Mouse (Mus musculus): Measurements from ENCODE around the gene Hnf1a.
"Not testable (repeated sequence)": the region's sequence is repeated elsewhere in the genome, so short reads cannot be mapped to it uniquely, and the experiment has no call there.

Hnf1a gene

DNA sequence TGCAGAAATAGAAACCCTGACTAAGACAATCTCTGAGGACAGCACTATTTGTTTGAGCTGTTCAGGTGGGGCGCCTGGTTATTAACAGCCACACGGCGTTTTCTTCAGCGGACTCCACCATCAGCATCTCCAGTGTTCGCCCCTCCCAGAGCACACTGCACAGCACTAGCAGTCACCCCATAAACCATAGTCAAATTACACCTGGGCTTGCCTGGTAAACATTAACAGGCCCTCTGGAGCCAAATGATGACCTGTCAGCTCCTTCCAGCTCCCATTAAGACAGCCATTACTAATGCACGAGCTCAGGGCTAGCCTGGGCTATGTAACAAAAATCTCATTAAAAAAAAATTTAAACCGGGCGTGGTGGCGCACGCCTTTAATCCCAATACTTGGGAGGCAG is 25.8 kb downstream of the Hnf1a start:
- DNase-seq (ENCODE audit: inconsistent ontology term): no peak

DNA sequence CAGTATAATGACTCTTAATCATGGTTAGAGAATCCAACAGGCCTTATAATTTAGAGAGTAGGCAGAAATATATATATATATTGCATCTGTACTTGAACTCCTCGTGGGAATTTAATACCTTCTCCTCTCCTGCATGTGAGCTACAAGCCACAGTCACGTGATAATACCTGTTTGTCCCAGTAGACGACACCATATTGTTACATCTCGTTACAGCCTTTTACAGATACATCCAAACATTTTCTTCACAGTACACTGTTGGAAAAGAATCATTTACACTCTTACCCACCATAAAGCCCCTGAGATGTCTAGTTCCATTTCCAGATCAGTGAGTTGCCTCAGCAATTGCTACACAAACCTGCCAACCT is 28.1 kb downstream of the Hnf1a start:
- no peak for DNase-seq (ENCODE audit: inconsistent ontology term)

DNA sequence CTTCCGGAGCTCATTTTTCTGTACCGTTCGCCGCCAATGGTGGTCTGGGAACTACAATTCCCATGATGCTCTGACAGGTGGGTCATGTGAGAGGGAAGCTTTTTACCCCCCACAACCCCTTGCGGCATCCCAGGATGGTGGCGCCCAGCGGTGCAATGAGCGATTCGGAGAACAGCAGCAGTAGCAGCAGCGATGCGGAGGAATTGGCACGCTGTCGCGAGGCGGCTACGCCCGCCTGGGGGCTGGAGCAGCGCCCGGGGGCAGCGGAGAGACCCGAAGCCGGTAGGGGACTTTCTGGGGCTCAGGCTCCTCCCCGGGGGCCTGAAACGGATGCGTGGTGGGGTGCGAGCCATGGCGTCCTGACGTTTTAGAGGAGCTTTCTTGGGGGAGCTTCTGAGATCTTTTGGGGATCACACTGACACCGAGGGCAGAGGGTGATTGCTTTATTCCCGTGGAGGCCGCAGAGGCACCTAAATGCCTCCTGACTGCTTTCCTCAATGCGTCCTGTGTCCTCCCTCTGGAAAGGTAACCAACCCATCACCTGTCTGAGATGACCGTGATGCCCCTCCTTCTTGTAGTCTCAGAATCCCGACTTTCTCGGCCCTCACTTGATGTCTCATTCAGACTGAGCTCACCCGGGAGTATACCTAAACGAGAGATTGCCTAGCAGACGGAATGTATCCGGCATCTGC is 28.7 kb downstream of the Hnf1a start, which contains the start of gene 2210016L21Rik:
2210016L21Rik (plus strand) TSS at position 85 of the 692 bp plus-strand sequence.
- peak; percentile 92 for DNase-seq (ENCODE audit: inconsistent ontology term)

DNA sequence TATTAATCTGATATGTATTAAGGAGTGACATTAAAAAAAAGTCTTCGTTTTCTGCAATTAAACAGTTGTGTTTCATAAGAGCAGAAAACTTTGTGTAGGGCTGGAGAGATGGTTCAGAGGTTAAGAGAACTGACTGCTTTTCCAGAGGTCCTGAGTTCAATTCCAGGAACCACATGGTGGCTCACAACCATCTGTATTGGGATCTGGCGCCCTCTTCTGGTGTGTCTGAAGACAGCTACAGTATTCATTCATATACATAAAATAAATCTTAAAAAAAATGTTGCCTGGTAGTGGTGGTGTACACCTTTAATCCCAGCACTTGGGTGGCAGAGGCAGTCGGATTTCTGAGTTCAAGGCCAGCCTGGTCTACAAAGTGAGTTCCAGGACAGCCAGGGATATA is 29.8 kb downstream of the Hnf1a start:
- DNase-seq (ENCODE audit: inconsistent ontology term): not testable (repeated sequence)

DNA sequence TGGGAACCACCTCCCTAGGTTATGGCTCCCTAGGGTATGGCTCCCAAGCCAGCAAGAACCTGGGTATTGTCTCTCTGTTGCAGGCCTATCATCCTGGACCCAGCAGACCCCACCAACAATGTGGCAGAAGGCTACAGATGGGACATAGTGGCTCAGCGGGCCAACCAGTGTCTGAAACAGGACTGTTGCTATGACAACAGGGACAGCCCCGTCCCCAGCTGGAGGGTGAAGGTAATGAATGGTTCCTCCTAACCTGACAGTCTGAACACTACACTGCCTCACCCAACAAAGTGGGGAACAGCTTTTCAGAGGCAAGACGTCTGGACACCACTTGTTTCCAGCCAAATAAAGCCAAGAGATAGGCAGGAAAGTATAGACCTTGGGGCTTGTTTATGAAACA is 35.1 kb downstream of the Hnf1a start:
- no peak for DNase-seq (ENCODE audit: inconsistent ontology term)

DNA sequence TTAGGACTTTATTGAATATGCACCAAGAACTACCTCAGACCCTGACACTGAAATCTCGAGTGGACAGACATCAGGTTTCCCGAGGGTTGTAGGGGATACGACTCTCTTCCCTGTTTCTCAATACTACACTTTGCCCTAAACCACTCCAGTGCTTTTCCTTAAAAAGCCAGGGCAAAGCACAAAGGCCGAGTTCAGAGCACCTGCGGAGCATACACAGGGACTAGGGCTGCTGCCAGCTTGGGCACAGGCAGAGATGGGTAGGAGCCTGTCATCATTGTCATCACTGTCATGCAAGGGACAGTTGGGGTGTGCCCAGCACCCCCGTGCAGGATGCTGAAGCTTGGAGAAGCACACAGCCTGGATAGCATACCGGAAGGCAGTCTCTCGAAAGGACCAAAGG is 37.7 kb downstream of the Hnf1a start:
- no peak for DNase-seq (ENCODE audit: inconsistent ontology term)

DNA sequence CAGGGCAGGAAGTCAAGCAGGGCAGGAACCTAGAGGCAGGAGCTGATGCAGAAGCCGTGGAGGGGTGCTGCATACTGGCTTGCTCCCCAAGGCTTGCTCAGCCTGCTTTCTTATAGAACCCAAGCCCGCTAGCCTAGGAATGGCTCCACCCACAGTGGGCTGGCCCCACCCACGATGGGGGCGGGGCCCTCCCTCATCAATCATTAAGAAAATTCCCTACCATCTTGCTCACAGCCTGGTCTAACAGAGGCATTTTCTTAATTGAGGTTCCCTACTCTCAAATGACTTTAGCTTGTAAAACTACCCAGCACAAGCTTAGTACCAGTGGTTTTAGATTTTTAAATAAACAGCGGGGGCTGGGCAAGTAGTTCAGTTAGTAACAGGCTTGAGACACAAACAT is 39.3 kb downstream of the Hnf1a start:
- no peak for DNase-seq (ENCODE audit: inconsistent ontology term)

DNA sequence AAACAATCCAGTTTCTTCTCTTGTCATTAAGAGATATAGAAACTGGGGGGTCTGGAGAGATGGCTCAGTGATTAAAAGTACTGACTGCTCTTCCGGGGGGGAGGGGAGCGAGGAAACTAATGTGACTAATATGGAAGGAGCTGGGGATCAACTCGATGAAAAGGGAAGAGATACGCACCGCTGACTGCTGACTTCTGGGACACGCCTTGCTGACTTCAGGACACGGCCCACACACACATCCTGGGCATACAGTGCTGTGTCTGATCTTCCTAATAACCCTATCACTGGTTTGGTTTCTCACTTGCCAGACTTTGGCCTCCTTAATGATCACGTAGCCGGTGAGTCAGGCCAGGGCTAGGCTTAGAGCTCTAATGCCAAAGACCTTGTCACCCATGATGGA is 44.1 kb downstream of the Hnf1a start:
- peak; percentile 49 for DNase-seq (ENCODE audit: inconsistent ontology term)

DNA sequence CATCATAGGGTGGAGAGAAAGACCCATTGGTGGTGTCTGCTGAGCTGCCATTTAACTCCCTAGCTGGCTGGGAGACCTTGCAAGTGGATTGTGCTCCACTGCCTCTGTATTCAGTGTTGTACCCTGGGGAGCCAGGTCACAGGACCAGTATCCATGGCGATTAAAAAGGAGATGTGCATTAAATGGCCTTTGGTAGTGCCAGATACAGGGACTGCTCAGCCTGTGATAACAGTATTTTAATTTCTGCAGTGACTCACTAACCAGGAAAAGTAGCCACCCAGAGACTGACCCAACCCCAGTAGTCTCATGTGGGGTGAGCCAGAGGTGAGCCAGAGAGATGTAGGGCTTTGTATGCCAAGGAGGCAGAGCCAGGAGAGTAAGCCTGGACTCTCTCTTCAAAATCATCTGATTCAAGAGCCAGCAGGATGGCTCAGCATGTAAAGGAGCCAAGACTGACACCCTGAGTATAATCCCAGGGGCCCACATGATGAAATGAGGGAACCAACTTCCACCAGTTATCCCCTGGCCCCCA is 44.7 kb downstream of the Hnf1a start:
- peak; percentile 19 for DNase-seq (ENCODE audit: inconsistent ontology term)

DNA sequence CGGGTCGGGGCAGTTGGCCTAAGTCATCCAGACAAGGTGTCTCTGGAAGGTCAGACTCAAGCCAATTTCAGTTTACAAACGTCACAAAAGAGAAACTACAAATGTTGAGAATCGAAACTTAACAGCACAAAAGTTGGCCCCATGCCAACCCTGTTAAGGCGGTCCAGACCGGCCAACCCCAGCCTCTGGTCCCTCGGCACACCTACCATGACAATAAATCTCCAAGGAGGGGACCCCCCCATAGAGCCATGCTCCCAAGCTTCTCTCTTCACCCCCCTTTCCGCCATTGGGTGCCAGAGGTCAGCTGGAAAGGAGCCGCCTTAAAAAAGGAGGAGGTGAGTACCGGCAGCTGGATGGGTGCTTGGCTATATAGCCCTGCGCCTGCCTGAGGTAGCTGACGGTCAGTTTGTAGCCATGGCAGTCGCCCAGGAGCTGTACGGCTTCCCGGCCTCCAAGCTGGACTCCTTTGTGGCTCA is 47.9 kb downstream of the Hnf1a start, which contains the start of gene Oasl1:
Oasl1 (plus strand) TSS at position 243 of the 476 bp plus-strand sequence.
- DNase-seq (ENCODE audit: inconsistent ontology term): peak; percentile 54

DNA sequence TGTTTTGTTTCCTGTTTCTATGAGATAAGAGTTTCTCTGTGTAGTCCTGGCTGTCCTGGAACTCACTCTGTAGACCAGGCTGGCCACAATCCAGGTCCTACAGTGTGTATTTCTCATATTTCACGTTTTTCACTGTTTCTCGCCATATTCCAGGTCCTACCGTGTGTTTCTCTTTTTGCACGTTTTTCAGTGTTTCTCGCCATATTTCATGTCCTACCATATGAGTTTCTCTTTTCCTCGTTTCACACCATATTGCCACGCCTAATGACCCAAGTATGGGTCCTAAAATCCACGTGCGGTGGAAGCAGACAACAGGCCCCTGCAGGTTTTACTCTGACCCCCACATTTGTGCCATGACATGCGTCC is 48.5 kb downstream of the Hnf1a start:
- DNase-seq (ENCODE audit: inconsistent ontology term): no peak

DNA sequence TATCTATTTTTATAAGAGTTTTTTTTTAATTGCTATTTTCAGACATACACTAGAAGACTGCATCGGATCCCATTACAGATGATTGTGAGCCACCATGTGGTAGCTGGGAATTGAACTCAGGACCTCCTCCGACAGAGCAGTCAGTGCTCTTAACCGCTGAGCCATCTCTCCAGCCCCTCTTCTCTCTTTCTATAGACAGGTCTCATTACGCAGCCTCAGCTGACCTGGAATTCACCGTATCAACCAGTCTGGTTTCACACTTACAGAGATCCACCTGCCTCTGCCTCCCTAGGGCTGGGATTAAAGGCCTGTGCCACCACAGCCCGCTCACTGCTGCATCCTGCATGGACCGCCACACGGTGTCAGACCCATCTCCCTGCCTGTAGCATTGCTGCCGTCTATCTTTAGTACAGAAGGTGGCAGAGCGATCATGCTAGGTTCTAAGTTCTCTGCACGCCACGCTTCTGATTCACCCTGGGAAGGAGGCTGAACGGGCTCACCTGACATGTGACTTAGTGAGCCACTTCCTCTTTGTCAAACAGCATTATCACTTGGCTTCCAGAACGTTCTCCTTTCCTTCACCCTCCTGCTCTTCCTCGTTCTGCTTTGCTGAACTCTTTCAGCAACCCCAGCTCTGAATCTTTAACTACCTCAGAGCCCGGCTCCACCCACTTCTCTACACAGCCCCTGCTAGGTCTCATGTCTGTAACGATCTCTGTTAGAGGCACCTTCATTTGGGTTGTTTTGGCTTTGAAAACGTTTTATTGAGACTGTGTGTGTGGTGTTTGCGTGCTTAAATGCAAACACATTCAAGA is 49.1 kb downstream of the Hnf1a start:
- no peak for DNase-seq (ENCODE audit: inconsistent ontology term)

DNA sequence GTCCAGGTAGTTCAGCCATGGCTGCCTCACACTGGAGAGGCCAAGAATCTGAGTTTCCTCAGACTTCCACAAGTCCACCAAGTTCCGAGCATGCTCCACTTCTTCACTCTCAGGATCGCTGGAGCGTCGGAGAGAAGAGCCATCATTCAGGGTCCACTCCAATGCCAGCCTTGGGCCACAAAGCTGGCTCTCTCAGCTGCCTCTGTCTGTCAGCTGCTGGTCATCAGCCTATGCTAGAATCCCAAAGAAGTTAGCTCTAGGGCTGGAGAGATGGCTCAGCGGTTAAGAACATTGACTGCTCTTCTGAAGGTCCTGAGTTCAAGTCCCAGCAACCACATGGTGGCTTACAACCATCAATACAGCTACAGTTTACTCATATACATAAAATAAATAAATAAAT is 53.5 kb downstream of the Hnf1a start:
- not testable (repeated sequence) for DNase-seq (ENCODE audit: inconsistent ontology term)

DNA sequence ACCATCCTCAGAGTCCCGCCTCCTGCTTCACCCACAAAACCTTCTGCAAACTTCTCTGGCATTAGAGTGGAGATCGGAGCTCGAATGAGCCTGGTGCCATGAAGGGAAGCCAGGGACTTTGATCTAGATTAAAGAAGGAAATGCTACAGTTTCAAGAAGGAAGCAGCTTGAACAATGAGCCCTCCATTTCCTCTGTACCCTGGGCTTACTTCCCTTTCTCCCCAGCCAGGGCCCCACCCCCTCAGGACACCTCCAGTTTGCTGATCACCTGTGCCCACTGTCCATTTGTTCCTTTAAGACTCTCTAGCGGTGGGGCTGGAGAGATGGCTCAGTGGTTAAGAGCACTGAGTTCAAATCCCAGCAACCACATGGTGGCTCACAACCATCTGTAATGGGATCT is 54.1 kb downstream of the Hnf1a start:
- DNase-seq (ENCODE audit: inconsistent ontology term): no peak

DNA sequence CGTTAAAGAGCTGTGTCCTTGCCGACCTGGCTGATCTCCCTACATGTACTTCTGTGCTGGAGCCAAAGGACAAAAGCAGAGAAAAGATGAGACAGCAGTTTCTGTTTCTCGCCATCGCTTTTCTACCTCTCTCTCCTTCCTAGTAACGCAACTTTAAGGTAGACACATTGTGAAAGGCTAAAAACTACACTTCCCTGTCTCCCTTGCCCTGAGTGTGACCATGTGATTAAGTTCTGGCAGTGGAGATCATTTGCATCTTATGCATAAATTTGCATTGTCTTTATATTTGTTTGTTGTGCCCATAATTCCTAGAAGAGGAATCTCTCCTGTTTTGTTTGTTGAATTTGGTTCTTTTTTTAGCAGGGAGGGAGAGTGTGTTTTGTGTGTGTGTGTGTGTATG is 55.0 kb downstream of the Hnf1a start:
- DNase-seq (ENCODE audit: inconsistent ontology term): no peak

DNA sequence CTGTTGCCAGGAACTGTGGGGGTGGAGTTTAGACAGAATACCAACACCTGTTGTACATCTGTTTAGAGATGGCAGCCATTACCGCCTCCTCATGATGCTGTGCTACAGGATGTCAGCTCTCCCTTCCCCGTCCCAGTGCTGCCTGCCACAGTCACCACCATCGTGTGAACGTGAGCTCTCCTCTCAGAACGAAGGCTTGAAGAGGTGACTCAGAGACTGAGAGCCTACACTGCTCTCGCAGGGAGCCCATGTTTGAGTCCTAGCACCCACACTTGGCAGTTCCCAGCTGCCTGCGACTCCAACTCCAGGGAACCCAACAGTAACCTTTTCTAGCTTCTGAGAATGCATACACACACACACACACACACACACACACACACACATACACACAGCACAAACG is 56.0 kb downstream of the Hnf1a start:
- no peak for DNase-seq (ENCODE audit: inconsistent ontology term)

DNA sequence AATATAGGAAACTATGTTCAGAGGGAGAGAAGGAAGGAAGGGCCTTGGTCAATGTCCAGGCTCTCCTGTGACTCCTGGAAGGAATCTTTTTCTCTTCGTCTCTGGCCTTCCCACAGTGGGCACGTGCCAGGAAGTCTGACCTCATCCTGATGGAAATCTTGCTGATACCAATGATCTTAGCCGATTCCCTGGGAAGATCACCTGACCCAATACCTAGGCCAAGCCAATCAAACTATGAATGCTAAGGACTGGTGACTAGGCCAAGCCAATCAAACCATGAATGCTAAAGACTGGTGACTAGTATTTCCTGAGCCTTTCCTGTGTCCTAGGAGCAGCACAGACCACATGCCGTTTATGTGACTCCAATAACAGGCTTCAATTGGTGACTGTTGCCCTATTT is 57.2 kb downstream of the Hnf1a start:
- no peak for DNase-seq (ENCODE audit: inconsistent ontology term)

DNA sequence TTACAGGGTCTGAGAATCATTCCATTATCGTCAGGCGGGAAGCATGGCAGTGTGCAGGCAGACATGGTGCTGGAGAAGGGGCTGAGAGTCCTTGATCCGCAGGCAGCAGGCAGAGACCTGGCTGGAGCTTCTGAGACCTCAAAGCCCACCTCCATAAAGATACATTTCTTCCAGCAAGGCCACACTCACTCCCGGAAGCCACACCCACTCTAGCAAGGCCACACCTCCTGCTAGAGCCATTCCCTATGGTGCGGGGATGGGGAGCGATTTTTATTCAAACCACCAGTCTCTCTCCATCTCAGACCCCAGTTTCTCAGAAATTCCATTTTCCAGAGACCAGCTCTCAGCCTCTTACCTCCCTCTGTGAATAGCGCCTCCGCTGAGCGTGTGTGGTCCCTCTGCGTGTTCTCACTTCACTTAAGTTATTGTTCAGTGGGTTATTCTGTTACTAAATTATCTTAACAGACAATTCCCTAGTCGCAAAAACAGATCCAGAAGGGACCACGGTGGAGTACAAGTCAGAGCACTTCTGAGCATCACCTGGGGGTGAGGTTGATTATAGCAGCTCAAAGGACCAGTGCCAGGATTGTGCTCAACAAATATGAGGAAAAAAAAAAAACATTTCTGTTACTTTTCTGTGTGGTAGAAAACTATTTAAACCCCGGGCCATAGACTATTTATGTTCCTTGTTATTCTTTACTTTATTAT is 62.1 kb downstream of the Hnf1a start:
- no peak for DNase-seq (ENCODE audit: inconsistent ontology term)

DNA sequence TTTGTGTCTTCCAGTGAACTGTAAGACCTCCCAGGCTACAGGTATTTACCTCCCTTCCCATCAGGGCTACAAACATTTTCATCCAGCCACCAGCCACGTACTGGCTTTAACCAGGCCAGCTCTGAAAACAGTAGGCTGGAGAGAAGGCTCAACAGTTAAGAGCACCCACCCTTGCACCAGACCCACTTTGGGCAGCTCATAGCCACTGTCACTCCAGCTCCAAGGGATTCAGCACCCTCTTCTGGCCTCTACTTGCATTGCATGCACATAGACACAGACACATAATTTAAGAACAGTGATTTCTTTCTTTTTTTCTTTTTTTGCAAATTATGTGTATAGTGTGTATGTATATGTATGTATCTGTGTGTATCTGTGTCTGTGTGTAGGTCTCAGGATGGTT is 68.5 kb downstream of the Hnf1a start:
- peak; percentile 50 for DNase-seq (ENCODE audit: inconsistent ontology term)

Measured in Muller cell, postnatal 12 days (primary cell).